Mouse (Mus musculus) stomach, postnatal 0 days (tissue): ENCODE data around the gene Tmem253. TPM values are rescaled to one million over a fixed set of nuclear protein-coding genes. Genes with fewer than 3 reads are reported as not detected.
"Not testable (repeated sequence)": the region's sequence is repeated elsewhere in the genome, so short reads cannot be mapped to it uniquely, and the experiment has no call there.

Experiments used
- ATAC-seq: fragments of 200-750 bp; cut with Nextera tagmentation; 2 replicates; pipeline ENCODE4 v1.8.0; 2017; ENCODE audit not compliant: low FRiP score, low TSS enrichment
- DNase-seq: peaks from one replicate; pipeline ENCODE4 v3.0.0-alpha.2; 2016; ENCODE audit warnings: low spot score
- H3K27ac ChIP-seq: fragments of 300-500 bp; sonication (generic); replicated peaks from 2 replicates; pipeline ENCODE4 v1.5.1; 2014; ENCODE audit warnings: mild to moderate bottlenecking, control low read depth
- H3K27me3 ChIP-seq: fragments of 300-500 bp; sonication (generic); 2 replicates; pipeline ENCODE4 v1.6.1; 2014; ENCODE audit warnings: low read length; ENCODE audit not compliant: control insufficient read depth, insufficient read depth
- H3K36me3 ChIP-seq: fragments of 300-500 bp; sonication (generic); 2 replicates; pipeline ENCODE4 v1.6.1; 2014; ENCODE audit warnings: low read length, mixed read lengths; ENCODE audit not compliant: control insufficient read depth, insufficient read depth
- H3K4me1 ChIP-seq: fragments of 300-500 bp; sonication (generic); replicated peaks from 2 replicates; pipeline ENCODE4 v1.6.1; 2014; ENCODE audit warnings: antibody characterized with exemption; ENCODE audit not compliant: control insufficient read depth, insufficient read depth
- H3K4me2 ChIP-seq: fragments of 300-500 bp; sonication (generic); replicated peaks from 2 replicates; pipeline ENCODE4 v1.6.1; 2014; ENCODE audit warnings: low read depth, mild to moderate bottlenecking, control low read depth, moderate library complexity
- H3K4me3 ChIP-seq: fragments of 300-500 bp; sonication (generic); 2 replicates; pipeline ENCODE4 v1.5.1; 2014; ENCODE audit warnings: low read depth, low read length, control low read depth
- H3K9ac ChIP-seq: fragments of 300-500 bp; sonication (generic); 2 replicates; pipeline ENCODE4 v1.6.1; 2014; ENCODE audit warnings: mild to moderate bottlenecking, low read length, control low read depth, mixed read lengths
- H3K9me3 ChIP-seq: fragments of 300-500 bp; sonication (generic); 2 replicates; pipeline ENCODE4 v1.6.1; 2016; ENCODE audit warnings: low read length; ENCODE audit not compliant: control insufficient read depth
- CTCF ChIP-seq: IDR thresholded peaks from 2 replicates; pipeline ENCODE4 v1.5.1; 2016; ENCODE audit warnings: antibody characterized with exemption, low read depth, mild to moderate bottlenecking, moderate library complexity
- EP300 ChIP-seq: optimal IDR thresholded peaks from 2 replicates; pipeline ENCODE3; 2016; ENCODE audit warnings: antibody characterized with exemption
- WGBS: fragments of 180-500 bp; shearing (Covaris S2); extraction: QIAGEN DNeasy Blood & Tissue Kit; methylation state at CpG from one replicate; pipeline ENCODE4 v1.1.7; 2014; 5-methylcytosine and 5-hydroxymethylcytosine counted together
- polyA plus RNA-seq: library from polyadenylated mRNA; unstranded; fragments of >200 nt; fragmentation: Nextera tagmentation; extraction: Ambion mirVana; gene quantifications from 2 replicates; pipeline ENCODE4 v1.2.1, GENCODE M21; 2015

Gene Tmem253
- polyA plus RNA-seq, 1 experiment from 2014 or later: 4.9 TPM

DNA sequence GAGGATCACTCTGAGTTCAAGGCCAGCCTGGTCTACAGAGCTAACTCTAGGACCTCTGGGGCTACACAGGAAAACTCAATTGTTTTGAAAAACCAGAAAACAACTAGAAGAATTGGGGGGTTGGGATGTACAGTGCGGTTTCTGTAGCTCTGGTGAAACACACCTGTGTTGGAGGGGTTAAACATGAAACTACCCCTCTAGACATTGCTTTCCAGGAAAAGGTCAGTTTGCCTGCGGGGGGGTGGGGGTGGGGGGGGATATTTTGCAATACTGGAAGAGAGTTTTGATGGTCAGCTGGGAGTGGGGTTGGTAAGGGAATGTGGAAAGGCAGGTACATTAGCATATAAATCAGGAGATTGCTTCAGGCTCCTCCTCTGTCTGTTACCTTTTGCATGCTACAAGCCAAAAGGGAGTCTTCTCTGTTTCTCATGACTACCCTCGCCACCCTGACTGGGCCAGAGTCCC, 6.8 kb downstream of the Tmem253 start:
- Histone ChIP-seq H3K27me3 (no peaks in the 10 kb centered on the region), H3K9ac (no peak overlapping the region), H3K9me3 (no peaks in the 10 kb centered on the region), H3K27ac (peak overlapping the region; percentile 74), H3K4me2 (peak overlapping the region; percentile 51), H3K36me3 (no peaks in the 10 kb centered on the region), H3K4me1 (0 out of 2 replicates have a peak, but pooled peaks cover 3% of the 10 kb centered on the region), H3K4me3 (no peak overlapping the region; the same call in 1 of the 2 replicates)
- TF ChIP-seq CTCF (no peak), EP300 (no peak)
- ATAC-seq (no peak), DNase-seq (no peak)
- 60% methylated on average over 3 of the region's 3 CpGs for WGBS

DNA sequence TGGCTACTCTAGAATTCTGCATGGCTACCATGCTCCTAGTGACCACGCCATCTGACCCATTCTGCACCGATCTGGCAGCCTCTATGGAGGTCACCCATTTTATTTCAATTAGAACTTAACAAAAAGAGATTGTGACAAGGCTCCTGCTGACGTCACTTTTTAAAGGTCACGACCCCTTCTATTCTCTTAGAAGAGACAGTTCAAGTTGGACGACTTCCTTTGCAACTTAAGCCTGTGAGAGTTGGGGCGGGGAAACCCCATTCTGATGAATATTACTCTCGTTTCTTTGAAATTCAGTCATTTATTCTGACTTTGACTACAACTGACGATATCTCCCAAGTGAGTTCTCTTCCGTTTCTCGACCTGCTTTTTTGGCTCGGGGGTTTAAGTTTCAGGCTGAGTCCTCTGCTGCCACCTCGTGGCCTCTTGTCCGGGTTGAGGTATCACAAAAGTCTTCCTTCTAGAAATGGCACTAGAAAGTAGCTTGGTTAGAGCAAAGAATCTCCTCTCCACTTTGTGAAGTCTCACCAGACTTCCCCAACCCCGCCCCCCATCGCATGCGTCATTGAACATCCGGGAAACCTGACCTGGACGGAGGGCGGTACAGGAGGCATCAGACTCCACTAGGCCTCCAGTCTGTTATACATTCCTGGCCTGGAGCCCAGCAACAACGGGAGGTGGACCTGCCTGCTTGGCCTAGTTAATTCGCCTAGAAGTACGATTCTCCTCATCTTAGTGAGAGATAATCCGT, 7.4 kb downstream of the Tmem253 start:
- 6% methylated on average over 23 of the region's 23 CpGs for WGBS
- peak overlapping the region; percentile 35 for H3K9ac ChIP-seq
- DNase-seq: peak; percentile 94

DNA sequence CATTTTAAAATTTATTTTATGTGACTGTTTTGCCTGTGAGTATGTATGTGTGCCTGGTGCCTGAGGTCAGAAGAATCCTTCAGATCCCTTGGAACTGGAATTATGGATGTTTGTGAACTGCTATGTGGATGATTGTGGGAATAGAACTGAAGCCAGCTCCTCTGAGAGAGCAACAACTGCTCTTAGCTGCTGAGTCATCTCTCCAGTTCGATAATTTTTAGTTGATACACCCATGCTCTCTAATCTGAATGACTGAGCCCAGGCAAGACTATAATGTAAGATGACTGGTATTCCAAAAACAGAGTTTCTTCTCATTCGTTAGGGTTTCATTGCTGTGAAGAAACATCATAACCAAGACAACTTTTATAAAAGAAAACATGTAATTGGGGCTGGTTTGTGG, 8.7 kb downstream of the Tmem253 start:
- H3K9ac ChIP-seq: no peak overlapping the region
- TF ChIP-seq CTCF (no peak), EP300 (no peak)
- H3K27ac ChIP-seq: no peak overlapping the region
- 71% methylated on average over 2 of the region's 2 CpGs for WGBS
- DNase-seq (no peak), ATAC-seq (no peak)
- H3K36me3 ChIP-seq: no peaks in the 10 kb centered on the region
- H3K4me1 ChIP-seq: no peaks in the 10 kb centered on the region
- no peaks in the 10 kb centered on the region for H3K27me3 ChIP-seq
- no peak overlapping the region for H3K4me3 ChIP-seq
- no peak overlapping the region for H3K4me2 ChIP-seq
- H3K9me3 ChIP-seq: no peaks in the 10 kb centered on the region

More for the DNA sequence above, 7.4 kb downstream of the Tmem253 start:
- peak; percentile 59 for ATAC-seq
- no peaks in the 10 kb centered on the region for H3K36me3 ChIP-seq
- no peaks in the 10 kb centered on the region for H3K27me3 ChIP-seq
- peak overlapping the region; percentile 26 for H3K4me3 ChIP-seq
- 0 out of 2 replicates have a peak, but pooled peaks cover 3% of the 10 kb centered on the region for H3K4me1 ChIP-seq
- TF ChIP-seq CTCF (peak; percentile 86), EP300 (peak; percentile 1)
- H3K9me3 ChIP-seq: no peaks in the 10 kb centered on the region
- H3K4me2 ChIP-seq: peak overlapping the region; percentile 51
- peak overlapping the region; percentile 74 for H3K27ac ChIP-seq

DNA sequence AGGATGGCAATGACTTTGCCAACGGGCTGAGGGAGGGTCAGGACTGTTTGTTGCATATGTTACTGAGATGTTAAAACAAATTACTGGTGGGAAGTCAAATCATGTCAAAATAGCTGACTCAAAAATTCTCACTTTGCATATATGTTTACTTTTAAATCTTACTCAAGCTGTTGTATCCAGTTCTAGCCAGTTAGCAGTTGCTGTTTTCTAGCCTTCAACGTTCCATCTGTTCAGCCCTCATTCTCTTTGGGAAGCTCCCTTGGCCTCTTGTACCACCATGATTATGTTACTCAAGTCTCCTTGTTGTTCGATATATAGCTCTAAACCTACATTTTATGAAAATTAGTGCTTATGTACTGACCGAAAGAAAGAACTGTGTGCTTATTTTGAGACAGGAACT, 10.9 kb downstream of the Tmem253 start:
- 78% methylated on average over 4 of the region's 4 CpGs for WGBS

DNA sequence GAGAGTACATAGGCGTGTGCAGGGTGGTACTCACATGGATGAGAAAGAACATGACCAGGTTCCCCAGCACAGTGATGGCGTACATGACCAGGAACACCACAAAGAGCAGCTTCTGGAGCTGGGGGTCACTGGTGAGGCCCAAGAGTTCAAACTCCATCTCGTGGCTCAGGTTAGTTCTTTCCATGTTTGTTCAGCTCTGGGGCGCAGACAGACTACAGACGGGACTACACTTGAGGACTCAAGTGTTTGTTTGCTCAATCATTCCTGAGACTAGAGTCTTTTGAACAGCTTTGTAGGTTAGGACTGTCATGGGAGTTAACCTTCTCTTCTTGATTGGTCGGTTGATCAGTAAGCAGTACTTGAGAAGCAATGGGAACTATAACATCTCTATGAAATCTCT, 20.5 kb downstream of the Tmem253 start:
- Histone ChIP-seq H3K9me3 (no peaks in the 10 kb centered on the region), H3K27ac (no peak overlapping the region), H3K9ac (no peak overlapping the region), H3K4me2 (no peak overlapping the region), H3K36me3 (no peaks in the 10 kb centered on the region), H3K4me3 (no peak overlapping the region), H3K4me1 (no peaks in the 10 kb centered on the region), H3K27me3 (no peaks in the 10 kb centered on the region)
- DNase-seq: no peak
- 75% methylated on average over 6 of the region's 6 CpGs for WGBS
- no peak for ATAC-seq
- TF ChIP-seq EP300 (no peak), CTCF (no peak)

More for the DNA sequence above, 10.9 kb downstream of the Tmem253 start:
- DNase-seq (no peak), ATAC-seq (no peak)
- Histone ChIP-seq H3K4me3 (no peak overlapping the region), H3K4me2 (no peak overlapping the region), H3K9ac (no peak overlapping the region), H3K27ac (no peak overlapping the region), H3K4me1 (no peaks in the 10 kb centered on the region), H3K27me3 (no peaks in the 10 kb centered on the region), H3K36me3 (no peaks in the 10 kb centered on the region), H3K9me3 (no peaks in the 10 kb centered on the region)
- TF ChIP-seq CTCF: no peak
- no peak for TF ChIP-seq EP300

DNA sequence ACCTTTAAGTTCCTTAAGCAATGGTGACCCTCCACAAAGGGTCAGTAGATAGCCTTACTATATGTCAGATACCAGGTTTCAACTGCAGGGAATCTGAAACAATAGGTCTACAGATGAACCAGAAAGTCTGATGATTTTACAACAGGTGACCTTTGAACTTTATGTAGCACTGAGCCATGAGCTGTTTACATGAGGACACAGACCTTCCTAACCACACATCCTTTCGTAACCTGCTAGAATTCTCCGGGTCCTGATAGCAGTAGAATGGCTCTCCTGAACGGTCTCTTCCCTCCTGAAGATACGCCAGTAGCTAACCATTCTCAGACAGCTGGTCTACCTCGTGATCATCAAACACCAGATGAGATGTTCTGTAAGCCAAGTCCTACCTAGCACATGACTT, 23.9 kb downstream of the Tmem253 start:
- H3K4me2 ChIP-seq: no peak overlapping the region
- H3K9me3 ChIP-seq: no peaks in the 10 kb centered on the region
- no peaks in the 10 kb centered on the region for H3K27me3 ChIP-seq
- no peak overlapping the region for H3K9ac ChIP-seq
- ATAC-seq (no peak), DNase-seq (no peak)
- TF ChIP-seq EP300 (no peak), CTCF (no peak)
- WGBS: 80% methylated on average over 5 of the region's 5 CpGs
- H3K4me3 ChIP-seq: no peak overlapping the region
- H3K27ac ChIP-seq: no peak overlapping the region
- no peaks in the 10 kb centered on the region for H3K36me3 ChIP-seq
- no peaks in the 10 kb centered on the region for H3K4me1 ChIP-seq

DNA sequence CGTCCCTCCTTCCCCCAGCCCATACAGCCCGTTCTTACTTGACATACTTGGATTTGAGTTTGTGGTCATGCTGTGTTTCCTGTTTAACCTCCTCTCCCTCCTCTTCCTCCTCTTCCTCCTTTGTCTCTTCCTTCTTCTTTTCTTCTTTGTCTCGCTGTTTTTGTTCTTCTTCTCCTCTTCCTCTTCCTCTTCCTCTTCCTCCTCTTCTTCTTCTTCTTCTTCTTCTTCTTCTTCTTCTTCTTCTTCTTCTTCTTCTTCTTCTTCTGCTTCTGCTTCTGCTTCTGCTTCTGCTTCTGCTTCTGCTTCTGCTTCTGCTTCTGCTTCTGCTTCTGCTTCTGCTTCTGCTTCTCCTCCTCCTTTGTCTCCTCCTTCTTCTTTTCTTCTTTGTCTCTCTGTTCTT, 26.9 kb downstream of the Tmem253 start, which contains the start of gene Olfr221:
Olfr221 (minus strand) TSS at position 101 of the 400 bp plus-strand sequence.
- not testable (repeated sequence) for DNase-seq, H3K4me1 ChIP-seq, ATAC-seq, H3K4me3 ChIP-seq, H3K27me3 ChIP-seq, H3K27ac ChIP-seq, H3K4me2 ChIP-seq, H3K36me3 ChIP-seq, H3K9me3 ChIP-seq, H3K9ac ChIP-seq
- WGBS: 56% methylated on average over 3 of the region's 3 CpGs
